Mouse (Mus musculus) lung, postnatal 0 days (tissue): ENCODE measurements around the gene Eva1c.

Experiments
- CTCF ChIP-seq: IDR thresholded peaks from 2 replicates; pipeline ENCODE4 v1.5.1; 2016; ENCODE audit warnings: antibody characterized with exemption, mild to moderate bottlenecking
- EP300 ChIP-seq: IDR thresholded peaks from 2 replicates; pipeline ENCODE4 v1.6.1; 2016; ENCODE audit warnings: antibody characterized with exemption, mild to moderate bottlenecking, control low read depth

- TF ChIP-seq EP300 (no peak), CTCF (no peak)
These were observed 14.4 kb upstream of the Eva1c start for GRCm38 (mm10) chr16:90812086-90812485.
